Mouse (Mus musculus) kidney, adult 2 months (tissue): ENCODE results near the gene Pheta1. TPM values are rescaled to one million over a fixed set of nuclear protein-coding genes. Genes with fewer than 3 reads are reported as not detected.
A peak's percentile ranks its signal among the peaks of the same experiment; 100 is the strongest.
"Not testable (repeated sequence)": the region's sequence is repeated elsewhere in the genome, so short reads cannot be mapped to it uniquely, and the experiment has no call there.

ENCODE experiments used
- DNase-seq: peaks from one replicate; pipeline ENCODE4 v3.0.0; 2021
- H3K27ac ChIP-seq: fragments of 200-500 bp; 2 replicates; pipeline ENCODE4 v1.5.1; 2012; ENCODE audit warnings: low read depth, low read length, control low read depth, inconsistent platforms; ENCODE audit not compliant: insufficient read depth
- H3K27me3 ChIP-seq: fragments of 200-500 bp; replicated peaks from 2 replicates; pipeline ENCODE4 v1.6.1; 2012; ENCODE audit warnings: mild to moderate bottlenecking, moderate library complexity, low read length, inconsistent platforms; ENCODE audit not compliant: control insufficient read depth, insufficient read depth
- H3K36me3 ChIP-seq: fragments of 200-500 bp; 2 replicates; pipeline ENCODE4 v1.6.1; 2012; ENCODE audit warnings: mild to moderate bottlenecking, moderate library complexity, low read length, inconsistent platforms; ENCODE audit not compliant: control insufficient read depth, insufficient read depth
- H3K4me1 ChIP-seq: fragments of 200-500 bp; 2 replicates; pipeline ENCODE4 v1.6.1; 2011; ENCODE audit warnings: low read length; ENCODE audit not compliant: control insufficient read depth, insufficient read depth
- H3K4me3 ChIP-seq: fragments of 200-500 bp; 2 replicates; pipeline ENCODE4 v1.5.1; 2011; ENCODE audit warnings: mild to moderate bottlenecking, low read depth, low read length, control low read depth; ENCODE audit not compliant: insufficient read depth
- CTCF ChIP-seq: fragments of 200-500 bp; conservative IDR thresholded peaks from 2 replicates; pipeline ENCODE4 v1.5.1; 2011; ENCODE audit warnings: low read depth, mild to moderate bottlenecking, control low read depth, low read length, moderate library complexity, mixed read lengths; ENCODE audit not compliant: insufficient read depth, insufficient read length
- POLR2A ChIP-seq: fragments of 200-500 bp; IDR thresholded peaks from one replicate; pipeline ENCODE4 v1.6.1; 2011; ENCODE audit warnings: low read depth, low read length, control low read depth
- WGBS: fragments of 180-500 bp; shearing (Covaris S2); methylation state at CpG from one replicate; pipeline ENCODE4 v1.1.7; 2018; 5-methylcytosine and 5-hydroxymethylcytosine counted together
- polyA plus RNA-seq: library from polyadenylated mRNA; depleted of rRNA; stranded (reverse); fragments of >200 nt; gene quantifications from 2 replicates; pipeline ENCODE4 v1.2.3, GENCODE M21; 2012

Gene Pheta1
- polyA plus RNA-seq, 1 experiment: 19.1 TPM

DNA sequence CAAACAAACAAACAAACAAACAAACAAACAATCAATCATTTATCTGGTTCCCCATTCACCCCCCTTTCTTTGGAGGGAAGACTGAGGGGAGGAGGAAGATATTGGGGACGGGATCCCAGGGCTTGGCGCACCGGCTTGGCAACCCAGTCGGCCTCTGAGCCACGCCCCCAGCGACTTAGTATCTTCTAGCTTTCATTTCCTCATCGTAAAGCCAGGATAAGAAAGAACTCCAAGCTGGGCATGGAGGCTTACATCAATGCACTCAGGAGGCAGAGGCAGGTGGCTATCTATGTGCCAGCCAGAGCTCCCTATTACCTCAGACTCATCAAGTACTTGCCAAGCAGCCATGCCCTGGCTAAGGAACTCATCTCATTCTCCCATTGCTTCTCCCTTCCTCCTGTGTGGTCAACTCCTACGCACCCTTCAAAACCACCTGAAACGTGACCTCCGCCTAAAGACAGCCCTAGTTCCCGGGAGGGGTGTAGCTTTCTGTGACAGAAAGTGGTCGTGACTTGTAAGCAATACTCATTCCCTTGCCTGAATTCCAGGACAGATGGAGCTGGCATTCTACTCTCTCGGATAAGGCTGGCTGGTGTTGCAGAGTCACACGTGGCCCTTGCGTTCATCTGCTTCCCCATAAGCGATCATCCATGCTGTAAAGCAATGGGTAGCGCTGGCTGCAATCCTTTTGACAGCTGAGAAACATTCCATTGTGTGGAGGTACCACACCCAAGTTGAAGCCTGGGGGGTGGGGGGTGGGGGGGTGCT lies 5.5 kb upstream of the Pheta1 start:
- DNase-seq: no peak
- no peak overlapping the region for H3K4me3 ChIP-seq
- no peak overlapping the region for H3K27ac ChIP-seq
- WGBS: 21% methylated on average over 17 of the region's 17 CpGs
- TF ChIP-seq POLR2A: no peak
- H3K27me3 ChIP-seq: no peaks in the 10 kb centered on the region
- H3K4me1 ChIP-seq: peaks cover 11% of the 10 kb centered on the region; the same call in 1 of the 2 replicates
- H3K36me3 ChIP-seq: no peaks in the 10 kb centered on the region

DNA sequence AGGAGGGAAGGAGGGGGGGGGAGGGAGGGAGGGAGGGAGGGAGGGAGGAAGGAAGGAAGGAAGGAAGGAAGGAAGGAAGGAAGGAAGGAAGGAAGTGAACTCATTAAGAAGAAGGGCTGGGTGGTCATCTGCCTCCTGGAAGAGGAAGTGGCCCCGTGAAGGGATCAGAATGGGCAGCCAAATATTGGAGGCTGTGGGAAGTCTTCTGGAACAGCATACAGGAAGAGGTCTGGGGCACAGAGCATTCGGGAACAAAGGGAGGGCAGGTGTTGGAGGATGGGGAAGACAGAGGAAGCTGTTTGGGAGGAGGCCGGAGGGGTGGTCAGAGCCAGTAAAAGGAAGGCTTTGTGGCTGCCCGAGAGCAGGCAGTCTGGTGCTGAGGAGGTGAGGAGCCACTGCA lies 3.4 kb upstream of the Pheta1 start:
- 33% methylated on average over 4 of the region's 4 CpGs for WGBS
- H3K4me3 ChIP-seq: no peak overlapping the region
- H3K4me1 ChIP-seq: peaks cover 8% of the 10 kb centered on the region; the same call in 1 of the 2 replicates
- H3K27me3 ChIP-seq: no peaks in the 10 kb centered on the region
- H3K36me3 ChIP-seq: no peaks in the 10 kb centered on the region
- no peak for TF ChIP-seq POLR2A
- no peak for TF ChIP-seq CTCF
- no peak for DNase-seq
- H3K27ac ChIP-seq: no peak overlapping the region

DNA sequence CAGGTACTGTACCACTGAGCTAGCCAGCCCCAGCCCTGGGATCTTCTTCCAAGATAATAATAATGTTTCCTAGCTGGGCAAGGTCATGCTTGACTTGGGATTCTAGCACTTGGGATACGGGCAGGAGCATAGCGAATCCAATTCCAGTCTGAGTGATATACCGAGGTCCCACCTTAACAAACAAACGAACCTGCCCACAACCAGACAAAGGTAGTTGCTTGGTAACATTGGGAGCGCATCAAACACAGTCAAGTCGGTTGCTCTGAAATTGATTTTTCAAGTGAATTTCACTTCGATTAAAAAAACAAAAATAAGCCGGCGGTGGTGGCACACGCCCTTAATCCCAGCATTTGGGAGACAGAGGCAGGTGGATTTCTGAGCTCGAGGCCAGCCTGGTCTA lies 2.5 kb upstream of the Pheta1 start:
- 85% methylated on average over 11 of the region's 11 CpGs for WGBS
- Histone ChIP-seq H3K4me3 (no peak overlapping the region), H3K27ac (no peak overlapping the region), H3K36me3 (no peaks in the 10 kb centered on the region), H3K4me1 (peaks cover 8% of the 10 kb centered on the region; the same call in 1 of the 2 replicates), H3K27me3 (no peaks in the 10 kb centered on the region)
- TF ChIP-seq CTCF (no peak), POLR2A (no peak)
- no peak for DNase-seq

DNA sequence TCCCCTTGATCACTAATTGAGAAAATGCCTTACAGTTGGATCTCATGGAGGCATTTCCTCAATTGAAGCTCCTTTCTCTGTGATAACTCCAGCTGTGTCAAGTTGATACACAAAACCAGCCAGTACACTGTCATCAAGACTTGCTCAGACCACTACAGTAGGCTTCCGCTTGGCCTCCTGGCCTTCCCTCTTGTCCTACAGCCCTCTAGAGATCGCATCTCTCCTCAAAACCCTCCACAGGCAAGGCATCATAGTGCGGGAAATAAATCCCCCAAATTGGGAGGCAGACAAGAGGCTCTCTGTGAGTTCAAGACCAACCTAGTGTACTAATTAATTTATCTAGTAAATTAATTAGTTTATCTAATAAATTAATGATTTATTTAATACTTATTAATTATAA lies 1.5 kb upstream of the Pheta1 start:
- DNase-seq, H3K4me3 ChIP-seq, H3K27ac ChIP-seq, H3K27me3 ChIP-seq, H3K36me3 ChIP-seq, H3K4me1 ChIP-seq: not testable (repeated sequence)
- WGBS: 83% methylated on average over 3 of the region's 3 CpGs

DNA sequence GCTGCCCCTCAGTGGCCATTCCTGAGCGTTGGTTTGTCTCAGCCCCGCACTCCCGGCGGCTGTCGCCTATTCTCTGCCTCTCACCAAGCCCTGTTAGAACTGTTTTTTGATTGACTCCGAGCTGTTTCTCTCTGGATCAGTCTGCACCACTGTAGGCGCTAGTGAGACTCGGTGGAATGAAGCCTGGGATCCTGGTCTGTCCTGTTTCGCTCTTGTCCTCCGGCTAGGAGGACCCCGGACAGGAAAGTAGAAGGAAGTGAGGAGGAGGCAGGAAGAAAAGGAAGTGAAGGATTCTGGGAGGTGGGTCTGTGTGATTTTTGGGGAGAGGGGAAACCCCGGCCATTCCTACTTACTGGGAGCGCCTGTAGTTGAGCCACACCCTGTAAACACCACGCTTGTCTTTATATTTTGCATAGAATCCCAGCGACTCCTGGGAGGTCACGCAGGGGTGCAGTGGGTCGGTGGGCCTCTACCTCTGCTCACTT lies 707 bp upstream of the Pheta1 start:
- WGBS: under 1% methylated on average over 17 of the region's 17 CpGs
- Histone ChIP-seq H3K36me3 (no peaks in the 10 kb centered on the region; the same call in 1 of the 2 replicates), H3K4me3 (peak overlapping the region; percentile 50), H3K4me1 (peaks cover 4% of the 10 kb centered on the region; the same call in 1 of the 2 replicates), H3K27ac (peak overlapping the region; percentile 49), H3K27me3 (no peaks in the 10 kb centered on the region)
- DNase-seq: peak; percentile 81
- TF ChIP-seq CTCF (peak; percentile 37), POLR2A (no peak)

DNA sequence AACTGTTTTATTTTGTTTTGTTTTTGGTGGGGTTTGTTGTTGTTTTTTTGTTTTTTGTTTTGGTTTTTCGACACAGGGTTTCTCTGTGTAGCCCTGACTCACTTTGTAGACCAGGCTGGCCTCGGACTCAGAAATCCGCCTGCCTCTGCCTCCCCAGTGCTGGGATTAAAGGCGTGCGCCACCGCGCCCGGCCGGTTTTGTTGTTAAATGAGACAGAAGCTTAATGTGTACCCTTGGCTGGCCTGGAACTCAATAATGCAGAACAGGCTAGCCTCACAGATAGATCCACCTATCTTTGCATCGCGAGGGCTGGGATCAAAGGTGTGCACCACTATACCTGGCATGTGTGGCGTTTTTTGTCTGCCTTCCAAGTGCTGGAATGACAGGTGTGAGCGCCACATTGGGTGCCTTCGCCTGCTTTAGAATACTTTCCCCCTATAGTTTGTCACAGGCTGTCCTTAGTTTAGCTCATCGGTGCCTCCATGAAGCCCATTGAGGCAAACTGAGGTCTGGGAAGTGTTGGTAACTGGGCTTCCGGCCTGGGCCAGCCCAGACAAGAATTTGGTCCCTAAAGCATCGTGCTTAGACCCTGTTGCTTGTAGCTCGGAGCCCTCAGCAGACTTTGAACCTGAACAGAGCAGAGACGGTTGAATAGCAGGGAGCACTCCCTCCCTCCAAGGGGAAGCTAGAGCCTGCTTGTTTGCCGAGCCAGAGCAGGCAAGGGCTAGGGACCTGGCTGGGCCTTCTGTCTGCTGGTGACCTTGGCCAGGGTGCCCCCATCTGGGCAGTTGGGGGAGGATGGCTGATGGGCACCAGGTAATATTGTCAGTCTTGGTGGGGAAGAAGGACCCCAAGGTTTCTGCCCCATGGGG lies 930 bp downstream of the Pheta1 start:
- Histone ChIP-seq H3K4me3 (peak overlapping the region; percentile 91), H3K27ac (peak overlapping the region; percentile 8; the same call in 1 of the 2 replicates), H3K27me3 (no peaks in the 10 kb centered on the region), H3K4me1 (peaks cover 14% of the 10 kb centered on the region; the same call in 1 of the 2 replicates), H3K36me3 (no peaks in the 10 kb centered on the region; the same call in 1 of the 2 replicates)
- no peak for TF ChIP-seq POLR2A
- no peak for TF ChIP-seq CTCF
- DNase-seq: peak; percentile 75
- WGBS: 23% methylated on average over 20 of the region's 20 CpGs

DNA sequence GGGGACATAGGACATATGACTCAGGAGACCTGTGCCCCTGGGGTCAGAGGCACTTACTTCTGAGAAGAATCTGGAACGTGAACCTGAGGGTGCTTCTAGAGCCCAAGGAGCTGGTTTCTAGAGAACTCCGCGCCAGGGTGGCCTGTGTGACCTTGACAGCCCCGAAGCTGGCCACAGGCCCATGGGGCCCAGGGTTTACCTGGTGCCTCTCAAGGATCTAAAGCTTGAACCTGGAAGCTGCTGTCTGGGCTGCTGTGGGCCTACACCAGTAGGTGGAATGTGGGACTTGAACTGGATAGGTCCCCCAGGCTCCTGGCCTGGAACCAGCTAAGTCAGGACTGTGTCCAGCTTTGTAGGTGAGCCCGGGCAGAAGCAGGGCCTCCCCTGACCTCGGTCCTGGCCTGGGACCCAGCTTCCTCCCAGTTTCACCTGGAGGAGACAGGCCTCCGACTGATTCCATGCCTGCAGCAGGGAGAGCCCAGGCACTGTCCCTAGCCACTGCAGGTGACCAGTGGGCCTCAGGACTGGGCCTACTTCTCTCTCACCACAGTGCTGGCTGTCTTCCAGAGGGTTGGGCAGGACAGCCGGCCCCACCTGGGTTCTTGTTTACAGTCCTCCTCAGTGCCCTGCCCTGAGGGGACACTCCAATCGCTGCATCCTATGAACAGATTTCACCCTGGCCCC lies 4.7 kb downstream of the Pheta1 start:
- Histone ChIP-seq H3K4me3 (no peak overlapping the region), H3K27ac (peak overlapping the region; percentile 39), H3K27me3 (no peaks in the 10 kb centered on the region), H3K36me3 (no peaks in the 10 kb centered on the region; the same call in 1 of the 2 replicates), H3K4me1 (peaks cover 14% of the 10 kb centered on the region; the same call in 1 of the 2 replicates)
- 30% methylated on average over 9 of the region's 9 CpGs for WGBS
- peak; percentile 83 for DNase-seq
- TF ChIP-seq POLR2A (no peak), CTCF (no peak)
